Mouse (Mus musculus) CH12.LX (cell line): ENCODE measurements around the gene Gmcl1. TPM values are rescaled to one million over a fixed set of nuclear protein-coding genes. Genes with fewer than 3 reads are reported as not detected.

Experiments used
- DNase-seq: peaks from one replicate; pipeline ENCODE4 v3.0.0-alpha.2; 2013; ENCODE audit errors: extremely low read depth
- H3K27ac ChIP-seq: 2 replicates; pipeline ENCODE4 v1.5.1; 2012; ENCODE audit warnings: low read depth, mild to moderate bottlenecking, control low read depth, moderate library complexity; ENCODE audit not compliant: insufficient read depth
- H3K27me3 ChIP-seq: replicated peaks from 2 replicates; pipeline ENCODE3; 2012; ENCODE audit warnings: inconsistent platforms
- H3K36me3 ChIP-seq, 2 experiments: replicated peaks in 1 of 2; 2 replicates each; pipeline versions ENCODE3 to v1.6.1; 2012; ENCODE audit warnings: inconsistent platforms in 1 of 2, low read length in 1 of 2, mild to moderate bottlenecking in 1 of 2, mixed read lengths in 1 of 2, moderate library complexity in 1 of 2; ENCODE audit not compliant: control insufficient read depth in 1 of 2, insufficient read depth in 1 of 2
- H3K4me1 ChIP-seq, 2 experiments: 2 replicates each; pipeline ENCODE4 v1.6.1; 2012; ENCODE audit warnings: inconsistent platforms in 1 of 2, moderate library complexity in 1 of 2; ENCODE audit not compliant: insufficient read depth in 2 of 2, control insufficient read depth in 1 of 2
- H3K4me2 ChIP-seq: 2 replicates; pipeline ENCODE4 v1.6.1; 2012; ENCODE audit warnings: low read depth, mild to moderate bottlenecking, control low read depth; ENCODE audit not compliant: poor library complexity, insufficient read depth, severe bottlenecking
- H3K4me3 ChIP-seq, 3 experiments: fragments of 150-350 bp in 1 of 3; sonication (generic) in 1 of 3; replicated peaks in 1 of 3; 2 replicates each; pipeline versions ENCODE3 to v1.5.1; 2011 to 2012; ENCODE audit warnings: low read depth in 2 of 3, low read length in 2 of 3, mild to moderate bottlenecking in 2 of 3, moderate library complexity in 2 of 3, control low read depth in 1 of 3, improper control_type of control experiment in 1 of 3, inconsistent platforms in 1 of 3, mixed read lengths in 1 of 3; ENCODE audit not compliant: poor library complexity in 1 of 3
- H3K79me2 ChIP-seq: replicated peaks from 2 replicates; pipeline ENCODE4 v1.6.1; 2012; ENCODE audit warnings: mild to moderate bottlenecking, moderate library complexity; ENCODE audit not compliant: control insufficient read depth, poor library complexity, insufficient read depth, severe bottlenecking; ENCODE audit errors: extremely low read depth
- H3K9ac ChIP-seq: 2 replicates; pipeline ENCODE4 v1.6.1; 2012; ENCODE audit warnings: low read depth, mild to moderate bottlenecking, control low read depth, moderate library complexity; ENCODE audit not compliant: insufficient read depth
- H3K9me3 ChIP-seq: replicated peaks from 2 replicates; pipeline ENCODE3; 2012; ENCODE audit warnings: low read length, inconsistent platforms, mixed read lengths
- BHLHE40 ChIP-seq: IDR thresholded peaks from 2 replicates; pipeline ENCODE4 v1.6.1; 2011; ENCODE audit warnings: mild to moderate bottlenecking, low read depth, low read length, improper control_type of control experiment
- CHD1 ChIP-seq: IDR thresholded peaks from 2 replicates; pipeline ENCODE4 v1.6.1; 2012; ENCODE audit warnings: low read depth, low read length, improper control_type of control experiment, inconsistent platforms
- CHD2 ChIP-seq: IDR thresholded peaks from 2 replicates; pipeline ENCODE4 v1.6.1; 2011; ENCODE audit warnings: low read length, improper control_type of control experiment
- CTCF ChIP-seq, 2 experiments: IDR thresholded peaks in 1 of 2; conservative IDR thresholded peaks in 1 of 2; 2 replicates each; pipeline ENCODE4 v1.5.1; 2011 to 2012; ENCODE audit warnings: low read depth in 2 of 2, low read length in 2 of 2, improper control_type of control experiment in 1 of 2, inconsistent platforms in 1 of 2, mild to moderate bottlenecking in 1 of 2, moderate library complexity in 1 of 2
- E2F4 ChIP-seq: IDR thresholded peaks from 2 replicates; pipeline ENCODE4 v1.6.1; 2011; ENCODE audit warnings: low read depth, low read length, improper control_type of control experiment; ENCODE audit not compliant: insufficient replicate concordance
- ELF1 ChIP-seq: IDR thresholded peaks from 2 replicates; pipeline ENCODE4 v1.6.1; 2014; ENCODE audit warnings: low read depth, mild to moderate bottlenecking, inconsistent platforms, low read length, improper control_type of control experiment
- EP300 ChIP-seq: IDR thresholded peaks from 2 replicates; pipeline ENCODE4 v1.6.1; 2011; ENCODE audit warnings: low read length, improper control_type of control experiment
- ETS1 ChIP-seq: conservative IDR thresholded peaks from 2 replicates; pipeline ENCODE4 v1.6.1; 2012; ENCODE audit warnings: low read depth, mild to moderate bottlenecking, inconsistent platforms, low read length, improper control_type of control experiment, moderate library complexity
- GABPA ChIP-seq: IDR thresholded peaks from 2 replicates; pipeline ENCODE4 v1.6.1; 2012; ENCODE audit warnings: low read depth, low read length, improper control_type of control experiment, inconsistent platforms; ENCODE audit not compliant: insufficient replicate concordance
- HCFC1 ChIP-seq: IDR thresholded peaks from 2 replicates; pipeline ENCODE4 v1.6.1; 2012; ENCODE audit warnings: low read depth, mild to moderate bottlenecking, inconsistent platforms, low read length, improper control_type of control experiment
- IRF4 ChIP-seq: IDR thresholded peaks from 2 replicates; pipeline ENCODE4 v1.6.1; 2014; ENCODE audit warnings: low read depth, mild to moderate bottlenecking, inconsistent platforms, low read length, improper control_type of control experiment
- JUN ChIP-seq: IDR thresholded peaks from 2 replicates; pipeline ENCODE4 v1.6.1; 2011; ENCODE audit warnings: low read depth, mild to moderate bottlenecking, low read length, improper control_type of control experiment, moderate library complexity; ENCODE audit not compliant: insufficient read depth
- JUND ChIP-seq: conservative IDR thresholded peaks from 2 replicates; pipeline ENCODE4 v1.6.1; 2011; ENCODE audit warnings: low read depth, low read length, improper control_type of control experiment
- KAT2A ChIP-seq: IDR thresholded peaks from 2 replicates; pipeline ENCODE4 v1.6.1; 2012; ENCODE audit warnings: low read length, improper control_type of control experiment, inconsistent platforms; ENCODE audit not compliant: insufficient replicate concordance
- MAFK ChIP-seq: IDR thresholded peaks from 2 replicates; pipeline ENCODE4 v1.6.1; 2011; ENCODE audit warnings: low read length, improper control_type of control experiment; ENCODE audit not compliant: insufficient replicate concordance
- MAX ChIP-seq: IDR thresholded peaks from 2 replicates; pipeline ENCODE4 v1.6.1; 2011; ENCODE audit warnings: low read length, improper control_type of control experiment
- MAZ ChIP-seq: IDR thresholded peaks from 2 replicates; pipeline ENCODE4 v1.6.1; 2012; ENCODE audit warnings: low read depth, mild to moderate bottlenecking, inconsistent platforms, low read length, improper control_type of control experiment, moderate library complexity
- MEF2A ChIP-seq: IDR thresholded peaks from 2 replicates; pipeline ENCODE4 v1.6.1; 2014; ENCODE audit warnings: low read depth, mild to moderate bottlenecking, inconsistent platforms, low read length, improper control_type of control experiment, borderline replicate concordance
- MXI1 ChIP-seq: IDR thresholded peaks from 2 replicates; pipeline ENCODE4 v1.6.1; 2011; ENCODE audit warnings: mild to moderate bottlenecking, low read depth, low read length, improper control_type of control experiment
- MYC ChIP-seq: IDR thresholded peaks from 2 replicates; pipeline ENCODE4 v1.6.1; 2011; ENCODE audit warnings: low read depth, mild to moderate bottlenecking, improper control_type of control experiment, low read length
- NELFE ChIP-seq: IDR thresholded peaks from 2 replicates; pipeline ENCODE4 v1.6.1; 2011; ENCODE audit warnings: low read depth, low read length, improper control_type of control experiment
- NRF1 ChIP-seq: IDR thresholded peaks from 2 replicates; pipeline ENCODE4 v1.6.1; 2014; ENCODE audit warnings: low read depth, mild to moderate bottlenecking, inconsistent platforms, low read length, improper control_type of control experiment, moderate library complexity
- PAX5 ChIP-seq: IDR thresholded peaks from 2 replicates; pipeline ENCODE4 v1.6.1; 2012; ENCODE audit warnings: low read length, inconsistent platforms, mixed read lengths
- POLR2A ChIP-seq: IDR thresholded peaks from 2 replicates; pipeline ENCODE4 v1.6.1; 2011; ENCODE audit warnings: low read depth, mild to moderate bottlenecking, improper control_type of control experiment, low read length
- POLR2AphosphoS2 ChIP-seq: IDR thresholded peaks from 2 replicates; pipeline ENCODE4 v1.6.1; 2011; ENCODE audit warnings: low read depth, low read length, improper control_type of control experiment
- RAD21 ChIP-seq: IDR thresholded peaks from 2 replicates; pipeline ENCODE4 v1.6.1; 2011; ENCODE audit warnings: low read depth, mild to moderate bottlenecking, low read length, improper control_type of control experiment, moderate library complexity
- RCOR1 ChIP-seq: conservative IDR thresholded peaks from 2 replicates; pipeline ENCODE4 v1.6.1; 2012; ENCODE audit warnings: low read depth, mild to moderate bottlenecking, inconsistent platforms, low read length, improper control_type of control experiment
- SIN3A ChIP-seq: IDR thresholded peaks from 2 replicates; pipeline ENCODE4 v1.6.1; 2012; ENCODE audit warnings: low read length, improper control_type of control experiment, inconsistent platforms
- SMC3 ChIP-seq: IDR thresholded peaks from 2 replicates; pipeline ENCODE4 v1.6.1; 2011; ENCODE audit warnings: low read depth, low read length, improper control_type of control experiment
- TBP ChIP-seq: conservative IDR thresholded peaks from 2 replicates; pipeline ENCODE4 v1.6.1; 2011; ENCODE audit warnings: low read depth, low read length, improper control_type of control experiment
- TCF12 ChIP-seq: IDR thresholded peaks from 2 replicates; pipeline ENCODE4 v1.6.1; 2014; ENCODE audit warnings: low read depth, mild to moderate bottlenecking, inconsistent platforms, low read length, improper control_type of control experiment
- UBTF ChIP-seq: IDR thresholded peaks from 2 replicates; pipeline ENCODE4 v1.6.1; 2012; ENCODE audit warnings: low read depth, mild to moderate bottlenecking, inconsistent platforms, low read length, improper control_type of control experiment, moderate library complexity
- USF1 ChIP-seq: IDR thresholded peaks from 2 replicates; pipeline ENCODE4 v1.6.1; 2014; ENCODE audit warnings: low read depth, mild to moderate bottlenecking, inconsistent platforms, low read length, improper control_type of control experiment
- USF2 ChIP-seq: conservative IDR thresholded peaks from 2 replicates; pipeline ENCODE4 v1.6.1; 2011; ENCODE audit warnings: low read depth, low read length, improper control_type of control experiment
- ZC3H11A ChIP-seq: IDR thresholded peaks from 2 replicates; pipeline ENCODE4 v1.6.1; 2012; ENCODE audit warnings: low read depth, mild to moderate bottlenecking, inconsistent platforms, low read length, improper control_type of control experiment
- ZKSCAN1 ChIP-seq: IDR thresholded peaks from 2 replicates; pipeline ENCODE4 v1.6.1; 2012; ENCODE audit warnings: low read depth, inconsistent platforms, low read length, improper control_type of control experiment, borderline replicate concordance
- ZMIZ1 ChIP-seq: IDR thresholded peaks from 2 replicates; pipeline ENCODE4 v1.6.1; 2012; ENCODE audit warnings: low read depth, mild to moderate bottlenecking, inconsistent platforms, low read length, improper control_type of control experiment
- ZNF384 ChIP-seq: IDR thresholded peaks from 2 replicates; pipeline ENCODE4 v1.6.1; 2012; ENCODE audit warnings: low read depth, low read length, improper control_type of control experiment, inconsistent platforms
- dilution Hi-C: fragments of 300-500 bp; cut with MboI; formaldehyde crosslinking; loops from 2 replicates; pipeline ENCODE4 v1.14.3; 2020; ENCODE audit warnings: low sequenced_read_pairs; ENCODE audit not compliant: extremely low pct_unique_long_range_greater_than_20kb, extremely low pct_ligation_motif_present
- in situ Hi-C: fragments of 300-500 bp; cut with MboI; formaldehyde crosslinking; loops from 3 replicates; pipeline ENCODE4 v1.14.3; 2019; ENCODE audit warnings: low sequenced_read_pairs, low pct_ligation_motif_present, low pct_unique_long_range_greater_than_20kb, mixed read lengths
- polyA plus RNA-seq: library from polyadenylated mRNA; unstranded; fragments of >175 nt; gene quantifications from 2 replicates; pipeline ENCODE4 v1.2.1, GENCODE M21; 2012; ENCODE audit warnings: low read depth; ENCODE audit not compliant: insufficient read length
- total RNA-seq, 2 experiments: library from RNA; depleted of rRNA; stranded (reverse); fragments of 300-350 nt in 1 of 2; fragments of >200 nt in 1 of 2; gene quantifications; 2 replicates each; pipeline ENCODE4 v1.2.3; 2012 to 2014

The Gmcl1 gene
- total and polyA plus RNA-seq, 3 experiments: 8.4 to 10.4 (median 9.9) TPM

DNA sequence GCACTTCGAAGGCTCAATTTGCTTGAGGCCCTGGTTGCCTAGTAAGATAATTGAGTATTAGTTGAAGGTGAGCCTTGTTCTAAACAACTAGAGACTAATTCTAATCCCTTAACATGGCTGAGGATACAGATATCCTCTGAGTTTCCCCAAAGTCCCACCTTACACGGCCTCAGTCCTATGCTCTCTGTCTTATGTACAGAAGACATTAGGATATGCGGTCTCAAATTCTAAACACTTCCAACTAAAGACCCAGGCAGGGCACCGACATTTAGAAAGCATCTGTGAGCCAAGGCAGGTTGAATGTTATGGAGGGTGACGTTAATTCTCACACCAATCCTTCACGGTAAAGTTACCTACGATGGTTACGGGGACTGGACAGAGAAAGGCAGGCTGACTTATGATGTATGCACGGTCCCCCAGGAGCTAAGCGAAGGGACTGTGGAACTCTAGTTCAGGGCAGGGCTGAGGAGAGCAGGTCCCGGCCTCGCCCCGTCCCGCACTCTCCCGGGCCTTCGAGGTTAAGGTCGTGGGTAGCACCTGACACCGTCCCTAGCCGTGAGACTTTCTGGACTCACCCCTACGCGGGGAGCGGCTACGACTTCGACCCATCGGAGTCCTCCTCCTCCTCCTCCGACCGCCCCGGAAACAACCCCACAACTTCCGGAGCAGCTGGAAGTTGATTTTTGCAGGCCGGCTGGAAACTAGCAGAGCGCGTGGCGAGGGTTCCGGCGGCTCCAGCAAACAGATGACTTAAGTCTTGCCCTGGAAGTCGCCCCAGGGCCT, 49.1 kb downstream of the Gmcl1 start, which contains the start of gene Snrnp27:
Gene Snrnp27, minus strand, starts transcription at position 651 of the 783 bp plus-strand sequence.
- dilution Hi-C loops: no loop called here
- Histone ChIP-seq H3K27ac (peak within 1 kb of the TSS; percentile 52), H3K27me3 (no peaks in the 10 kb centered on the region), H3K9me3 (no peaks in the 10 kb centered on the region), H3K9ac (peak within 1 kb of the TSS; percentile 90), H3K4me3 (peak within 1 kb of the TSS; percentile 91 to 98 (median 97)), H3K36me3 (peaks cover 24 to 44% of the 10 kb centered on the region in 2 experiments), H3K79me2 (peaks cover 8% of the 10 kb centered on the region), H3K4me2 (peak within 1 kb of the TSS; percentile 93), H3K4me1 (peaks cover 2 to 17% of the 10 kb centered on the region in 2 experiments; a peak in 3 of 4 replicates)
- in situ Hi-C loops: no loop called here
- peak; percentile 90 for DNase-seq
- TF ChIP-seq E2F4 (no peak), EP300 (no peak), POLR2A (peak; percentile 88), UBTF (peak; percentile 58; the same call in 1 of the 2 replicates), BHLHE40 (no peak), POLR2AphosphoS2 (no peak), MAX (no peak; the same call in 1 of the 2 replicates), CHD2 (peak; percentile 93), NELFE (peak; percentile 86), GABPA (peak; percentile 14; the same call in 1 of the 2 replicates), KAT2A (peak; percentile 97), ZNF384 (no peak), TBP (peak; percentile 95), MAZ (peak; percentile 100), MEF2A (peak; percentile 61; the same call in 1 of the 2 replicates), IRF4 (peak; percentile 75; the same call in 1 of the 2 replicates), USF1 (no peak), SMC3 (no peak), PAX5 (no peak), ETS1 (no peak), RCOR1 (no peak), ZMIZ1 (0 out of 2 replicates have a peak, but pooled peaks have one; percentile 58), MXI1 (peak; percentile 70), CHD1 (no peak), ZC3H11A (no peak), MYC (no peak), MAFK (no peak), JUN (no peak), SIN3A (peak; percentile 80), JUND (no peak), RAD21 (no peak), CTCF (conservative IDR thresholded peaks at IDR 0.05 in 1 of 2, IDR thresholded peaks at IDR 0.05 in 1 of 2; ENCODE audit: low read depth in 2 of 2, low read length in 2 of 2) (no peak), ELF1 (peak; percentile 86), HCFC1 (peak; percentile 97), NRF1 (0 out of 2 replicates have a peak, but pooled peaks have one; percentile 45), USF2 (no peak), TCF12 (peak; percentile 97), ZKSCAN1 (no peak)
